Mouse (Mus musculus) urinary bladder, postnatal 4 days (tissue): ENCODE measurements around the gene Gcn1l1.

Experiments
- DNase-seq, 2 experiments: peaks; one replicate each; pipeline ENCODE4 v3.0.0; 2021 to 2022; ENCODE audit warnings: low spot score in 2 of 2

Gene Gcn1l1

GRCm38 (mm10) chr5:115611566-115611965 is 46.5 kb downstream of the Gcn1l1 start:
- DNase-seq: no peak

- DNase-seq: peak in 1 of 2 experiments; percentile 53
Measured at GRCm38 (mm10) chr5:115613332-115613731, 48.3 kb downstream of the Gcn1l1 start.

GRCm38 (mm10) chr5:115614948-115615347 is 49.9 kb downstream of the Gcn1l1 start:
- DNase-seq: no peak

- DNase-seq: no peak
Measured at GRCm38 (mm10) chr5:115619690-115620089, 54.6 kb downstream of the Gcn1l1 start.

GRCm38 (mm10) chr5:115622686-115623085 is 57.6 kb downstream of the Gcn1l1 start:
- no peak for DNase-seq

- DNase-seq: no peak
Measured at GRCm38 (mm10) chr5:115623694-115624440, 58.8 kb downstream of the Gcn1l1 start.

GRCm38 (mm10) chr5:115626237-115626886 is 61.3 kb downstream of the Gcn1l1 start:
- no peak for DNase-seq

- DNase-seq: no peak
Measured at GRCm38 (mm10) chr5:115628083-115628482, 63.0 kb downstream of the Gcn1l1 start.

GRCm38 (mm10) chr5:115629672-115630071 is 64.6 kb downstream of the Gcn1l1 start:
- DNase-seq: no peak

- DNase-seq: no peak
Measured at GRCm38 (mm10) chr5:115630291-115630690, 65.2 kb downstream of the Gcn1l1 start.

GRCm38 (mm10) chr5:115631505-115632357 is 66.7 kb downstream of the Gcn1l1 start, which contains the start of gene Rab35:
Gene Rab35 (plus strand): TSS chr5:115631908.
- DNase-seq: peak; percentile 93 to 96

- DNase-seq: no peak
Measured at GRCm38 (mm10) chr5:115632358-115632714, 67.3 kb downstream of the Gcn1l1 start.

- DNase-seq: no peak
Measured at GRCm38 (mm10) chr5:115633060-115633459, 68.0 kb downstream of the Gcn1l1 start.

- DNase-seq: no peak
Measured at GRCm38 (mm10) chr5:115634046-115634445, 69.0 kb downstream of the Gcn1l1 start.

GRCm38 (mm10) chr5:115635536-115635935 is 70.5 kb downstream of the Gcn1l1 start:
- DNase-seq: no peak

GRCm38 (mm10) chr5:115644192-115644591 is 79.1 kb downstream of the Gcn1l1 start:
- no peak for DNase-seq

GRCm38 (mm10) chr5:115648876-115649275 is 83.8 kb downstream of the Gcn1l1 start:
- no peak for DNase-seq

GRCm38 (mm10) chr5:115649699-115650098 is 84.6 kb downstream of the Gcn1l1 start:
- DNase-seq: no peak

GRCm38 (mm10) chr5:115650885-115651284 is 85.8 kb downstream of the Gcn1l1 start:
- no peak for DNase-seq

- DNase-seq: no peak
Measured at GRCm38 (mm10) chr5:115651821-115652220, 86.8 kb downstream of the Gcn1l1 start.

GRCm38 (mm10) chr5:115652681-115653575 is 87.9 kb downstream of the Gcn1l1 start:
- peak; percentile 99 for DNase-seq
